ENCODE assay signal across 10 mouse cellular contexts in the genomic region with DNA sequence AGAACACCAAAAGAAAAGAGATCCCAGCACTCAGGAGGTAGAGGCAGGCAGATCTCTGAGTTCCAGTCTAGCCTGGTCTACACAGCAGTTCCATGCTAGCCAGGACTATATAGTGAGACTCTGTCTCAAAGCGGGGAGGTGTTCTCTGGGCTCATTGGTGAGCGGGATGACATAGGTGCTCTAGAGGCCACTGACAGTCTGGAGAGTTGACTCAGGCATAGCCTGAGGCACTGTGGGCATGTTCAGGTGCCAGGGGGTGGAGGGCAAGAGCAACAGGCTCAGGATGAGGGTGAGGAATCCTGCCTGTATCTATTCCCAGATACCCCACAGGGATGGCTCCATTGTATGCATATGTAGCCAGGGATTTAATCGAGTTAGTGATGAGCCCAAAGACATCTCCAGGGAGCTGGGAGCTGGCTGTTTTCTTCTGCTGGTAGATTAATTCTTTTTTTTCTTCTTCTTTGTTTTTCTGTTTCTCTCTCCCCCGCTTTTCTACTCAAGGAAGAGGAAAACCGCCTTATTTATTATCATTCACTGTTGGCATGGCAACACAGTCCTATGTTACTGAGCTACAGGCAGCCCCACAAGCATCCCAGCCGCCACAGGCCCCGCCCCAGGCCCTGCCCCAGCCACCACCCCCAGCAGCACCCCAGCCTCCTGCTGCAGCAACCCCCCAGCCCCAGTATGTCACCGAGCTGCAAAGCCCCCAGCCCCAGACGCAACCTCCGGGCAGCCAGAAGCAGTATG. TPM values are rescaled to one million over a fixed set of nuclear protein-coding genes. Genes with fewer than 3 reads are reported as not detected.
DNase-seq lines count a peak whose midpoint lies in the region; ATAC-seq lines count a peak whose summit lies in the region.
"Had no signal": no experiment of that assay in that cellular context is flagged by ENCODE, and none has a peak within 500 bp of the region (broad histone marks: within the 10 kb centered on the region; RNA-seq: fewer than 3 reads in every experiment).

No protein-coding gene starts in this region.

- 60% methylated on average over 10 of the region's 10 CpGs for WGBS in embryonic facial prominence, embryonic 14.5 days
- WGBS in liver, embryonic 11.5 days, result 69% methylated on average over 10 of the region's 10 CpGs

- no peaks in the 10 kb centered on the region for H3K9me3 ChIP-seq in embryonic facial prominence, embryonic 14.5 days (ENCODE audit: control insufficient read depth, low read length)
- no peaks in the 10 kb centered on the region for H3K9me3 ChIP-seq in liver, embryonic 11.5 days (ENCODE audit: control insufficient read depth, low read length)
- H3K9me3 ChIP-seq: liver, embryonic 15.5 days had no signal

- H3K27ac ChIP-seq in embryonic facial prominence, embryonic 14.5 days (replicated peaks; ENCODE audit: low read depth, low read length), result no peak overlapping the region
- no peak overlapping the region for H3K27ac ChIP-seq in liver, embryonic 11.5 days (ENCODE audit: low read depth, low read length)
- H3K27ac ChIP-seq: liver, embryonic 15.5 days had no signal

- peak overlapping the region; percentile 42; the same call in 1 of the 2 replicates for H3K9ac ChIP-seq in embryonic facial prominence, embryonic 14.5 days (ENCODE audit: low read depth, low read length)
- H3K9ac ChIP-seq in liver, embryonic 11.5 days (ENCODE audit: low read depth, low read length), result no peak overlapping the region
- H3K9ac ChIP-seq: liver, embryonic 15.5 days had no signal

- H3K4me2 ChIP-seq in embryonic facial prominence, embryonic 14.5 days (ENCODE audit: low read depth, low read length), result no peak overlapping the region
- no peak overlapping the region for H3K4me2 ChIP-seq in liver, embryonic 11.5 days
- H3K4me2 ChIP-seq: liver, embryonic 15.5 days had no signal

- H3K4me1 ChIP-seq in embryonic facial prominence, embryonic 14.5 days (ENCODE audit: control insufficient read depth, insufficient read depth, low read length), result no peaks in the 10 kb centered on the region
- H3K4me1 ChIP-seq in liver, embryonic 11.5 days (replicated peaks; ENCODE audit: control insufficient read depth, insufficient read depth, low read length), result peaks cover 12% of the 10 kb centered on the region

- ATAC-seq in embryonic facial prominence, embryonic 14.5 days (ENCODE audit: low read depth), result no peak
- no peak for ATAC-seq in liver, embryonic 11.5 days (replicated peaks; ENCODE audit: low FRiP score)

- no peak overlapping the region for H3K4me3 ChIP-seq in embryonic facial prominence, embryonic 14.5 days (ENCODE audit: low read depth, low read length)
- H3K4me3 ChIP-seq in liver, embryonic 11.5 days (ENCODE audit: low read depth, low read length), result no peak overlapping the region
- H3K4me3 ChIP-seq: liver, embryonic 15.5 days had no signal

- DNase-seq in ovary, postnatal 36 days (ENCODE audit: low spot score), result peak; percentile 1
- no peak for DNase-seq in ovary, postnatal 10 days (ENCODE audit: low spot score)
- DNase-seq in embryonic facial prominence, embryonic 14.5 days (ENCODE audit: low spot score), result no peak
- DNase-seq in induced T-regulatory cell, adult 2 months (ENCODE audit: low read depth), result peak; percentile 92
- DNase-seq in telencephalon, adult 2 months (ENCODE audit: low read depth, low spot score), result peak; percentile 64
- no peak for DNase-seq in urinary bladder, postnatal 10 days (ENCODE audit: low spot score)
- no peak for DNase-seq in liver, embryonic 11.5 days (ENCODE audit: low spot score)
- DNase-seq: heart, postnatal 14 days; right cerebral cortex, postnatal 14 days had no signal

- H3K27me3 ChIP-seq in embryonic facial prominence, embryonic 14.5 days (replicated peaks; ENCODE audit: control insufficient read depth, insufficient read depth, low read length), result no peaks in the 10 kb centered on the region
- H3K27me3 ChIP-seq in liver, embryonic 11.5 days (replicated peaks; ENCODE audit: control insufficient read depth, insufficient read depth, low read length), result no peaks in the 10 kb centered on the region
- H3K27me3 ChIP-seq: liver, embryonic 15.5 days had no signal

- 0 out of 2 replicates have a peak, but pooled peaks cover 4% of the 10 kb centered on the region for H3K36me3 ChIP-seq in embryonic facial prominence, embryonic 14.5 days (ENCODE audit: control insufficient read depth, insufficient read depth, low read length)
- no peaks in the 10 kb centered on the region for H3K36me3 ChIP-seq in liver, embryonic 11.5 days (ENCODE audit: control insufficient read depth, insufficient read depth, low read length)
- H3K36me3 ChIP-seq: liver, embryonic 15.5 days had no signal

RNA-seq across cellular contexts. Expression of a gene that starts 6.8 kb away (rescaled TPM):
- polyA plus RNA-seq in embryonic facial prominence, embryonic 14.5 days (2014; fragmentation: Nextera tagmentation; extraction: Ambion mirVana), result 9.1 and 10.0 TPM in 2 replicates
- 8.4 and 9.5 TPM in 2 replicates for polyA plus RNA-seq in liver, embryonic 11.5 days (2014; fragmentation: Nextera tagmentation; extraction: Ambion mirVana)

RNA-seq across cellular contexts. Expression of a gene that starts 8.5 kb away (rescaled TPM):
- polyA plus RNA-seq in embryonic facial prominence, embryonic 14.5 days (2014; fragmentation: Nextera tagmentation; extraction: Ambion mirVana), result 2.1 and 2.3 TPM in 2 replicates
- 0.52 and 0.86 TPM in 2 replicates for polyA plus RNA-seq in liver, embryonic 11.5 days (2014; fragmentation: Nextera tagmentation; extraction: Ambion mirVana)

RNA-seq across cellular contexts. Expression of a gene that starts 28.6 kb away (rescaled TPM):
- polyA plus RNA-seq in embryonic facial prominence, embryonic 14.5 days (2014; fragmentation: Nextera tagmentation; extraction: Ambion mirVana), result 0.47 TPM in 1 of 2 replicates, not detected in the other
- 0.42 TPM in 1 of 2 replicates, not detected in the other for polyA plus RNA-seq in liver, embryonic 11.5 days (2014; fragmentation: Nextera tagmentation; extraction: Ambion mirVana)

RNA-seq across cellular contexts. Expression of a gene that starts 31.0 kb away (rescaled TPM):
- polyA plus RNA-seq in embryonic facial prominence, embryonic 14.5 days (2014; fragmentation: Nextera tagmentation; extraction: Ambion mirVana), result 1.5 and 1.8 TPM in 2 replicates
- 1.8 and 3.1 TPM in 2 replicates for polyA plus RNA-seq in liver, embryonic 11.5 days (2014; fragmentation: Nextera tagmentation; extraction: Ambion mirVana)

RNA-seq across cellular contexts. Expression of a gene that starts 31.2 kb away (rescaled TPM):
- 8.4 and 9.9 TPM in 2 replicates for polyA plus RNA-seq in embryonic facial prominence, embryonic 14.5 days (2014; fragmentation: Nextera tagmentation; extraction: Ambion mirVana)
- polyA plus RNA-seq in liver, embryonic 11.5 days (2014; fragmentation: Nextera tagmentation; extraction: Ambion mirVana), result 5.9 and 10.0 TPM in 2 replicates

Comparison
In these comparisons a context has a peak if more than half of its experiments do, and no peak if none do; other contexts are left out.
1. DNase-seq: peak in ovary, postnatal 36 days (single experiment), induced T-regulatory cell, adult 2 months (single experiment) and telencephalon, adult 2 months (single experiment); none in ovary, postnatal 10 days (single experiment), embryonic facial prominence, embryonic 14.5 days (single experiment), urinary bladder, postnatal 10 days (single experiment) and liver, embryonic 11.5 days (single experiment).